20 mouse cellular contexts compared by ENCODE assay signal in genomic region chr4:58632696-58633095, GRCm38 (mm10).
DNase-seq lines count a peak whose midpoint lies in the region; ATAC-seq lines count a peak whose summit lies in the region.
"Had no signal": no experiment of that assay in that cellular context is flagged by ENCODE, and none has a peak within 500 bp of the region (broad histone marks: within the 10 kb centered on the region; RNA-seq: fewer than 3 reads in every experiment).

No protein-coding gene starts in this region.

- H3K4me2 ChIP-seq in midbrain, embryonic 11.5 days = no peak overlapping the region
- H3K4me2 ChIP-seq in midbrain, embryonic 14.5 days (ENCODE audit: low read length) = no peak overlapping the region
- H3K4me2 ChIP-seq: hindbrain, embryonic 12.5 days; hindbrain, embryonic 15.5 days had no signal

- H3K9ac ChIP-seq in midbrain, embryonic 11.5 days (ENCODE audit: low read length) = no peak overlapping the region
- no peak overlapping the region for H3K9ac ChIP-seq in midbrain, embryonic 14.5 days (replicated peaks; ENCODE audit: low read length)
- H3K9ac ChIP-seq: forebrain, postnatal 0 days; hindbrain, embryonic 12.5 days; hindbrain, embryonic 15.5 days had no signal

- peak; percentile 16 for DNase-seq in adrenal gland, adult 8-10 months
- no peak for DNase-seq in adrenal gland, postnatal 4 days (ENCODE audit: low spot score in 2 of 2)
- DNase-seq in midbrain, embryonic 11.5 days (ENCODE audit: low spot score, missing footprints) = peak; percentile 47
- no peak for DNase-seq in midbrain, embryonic 14.5 days
- peak; percentile 35 to 38 for DNase-seq in adrenal gland, postnatal 36 days
- DNase-seq in ovary, postnatal 10 days (ENCODE audit: low spot score) = no peak
- no peak for DNase-seq in thymus, postnatal 10 days (ENCODE audit: low spot score in 2 of 2)
- DNase-seq: cerebellum, adult 18-20 months; cerebellum, adult 9-10 months; cerebellum, postnatal 14 days; forebrain, postnatal 0 days; gastrocnemius, adult 2 months; gastrocnemius, postnatal 25 days; heart, adult 2 months; kidney, adult 2 months had no signal

- H3K4me1 ChIP-seq in midbrain, embryonic 11.5 days (ENCODE audit: control insufficient read depth, insufficient read depth, low read length) = no peaks in the 10 kb centered on the region
- H3K4me1 ChIP-seq in midbrain, embryonic 14.5 days (ENCODE audit: control insufficient read depth, insufficient read depth, low read length) = no peaks in the 10 kb centered on the region
- H3K4me1 ChIP-seq: heart, embryonic 10.5 days; hindbrain, embryonic 12.5 days; hindbrain, embryonic 15.5 days had no signal

- no peaks in the 10 kb centered on the region; the same call in 1 of the 2 replicates for H3K9me3 ChIP-seq in midbrain, embryonic 11.5 days (ENCODE audit: control insufficient read depth, low read length)
- no peaks in the 10 kb centered on the region for H3K9me3 ChIP-seq in midbrain, embryonic 14.5 days (ENCODE audit: control insufficient read depth, low read length)
- H3K9me3 ChIP-seq: heart, embryonic 10.5 days; hindbrain, embryonic 15.5 days had no signal

- no peaks in the 10 kb centered on the region for H3K27me3 ChIP-seq in midbrain, embryonic 11.5 days (ENCODE audit: control insufficient read depth, insufficient read depth, low read length)
- H3K27me3 ChIP-seq in midbrain, embryonic 14.5 days (ENCODE audit: control insufficient read depth, insufficient read depth, low read length) = no peaks in the 10 kb centered on the region
- H3K27me3 ChIP-seq: hindbrain, embryonic 12.5 days; hindbrain, embryonic 15.5 days had no signal

- H3K4me3 ChIP-seq in midbrain, embryonic 11.5 days (ENCODE audit: low read depth, low read length) = no peak overlapping the region
- H3K4me3 ChIP-seq in midbrain, embryonic 14.5 days (replicated peaks; ENCODE audit: low read depth, low read length) = no peak overlapping the region
- H3K4me3 ChIP-seq: gastrocnemius, adult 2 months; heart, adult 2 months; heart, embryonic 10.5 days; hindbrain, embryonic 12.5 days; hindbrain, embryonic 15.5 days had no signal

- H3K27ac ChIP-seq in midbrain, embryonic 11.5 days (ENCODE audit: low read depth, low read length) = no peak overlapping the region
- H3K27ac ChIP-seq in midbrain, embryonic 14.5 days (replicated peaks; ENCODE audit: low read depth, low read length) = no peak overlapping the region
- H3K27ac ChIP-seq: gastrocnemius, adult 2 months; heart, adult 2 months; heart, embryonic 10.5 days; hindbrain, embryonic 12.5 days; hindbrain, embryonic 15.5 days had no signal

- no peaks in the 10 kb centered on the region for H3K36me3 ChIP-seq in midbrain, embryonic 11.5 days (ENCODE audit: control insufficient read depth, insufficient read depth, low read length)
- H3K36me3 ChIP-seq in midbrain, embryonic 14.5 days (ENCODE audit: control insufficient read depth, insufficient read depth, low read length) = no peaks in the 10 kb centered on the region
- H3K36me3 ChIP-seq: heart, embryonic 10.5 days; hindbrain, embryonic 12.5 days; hindbrain, embryonic 15.5 days had no signal

- ATAC-seq in midbrain, embryonic 11.5 days (ENCODE audit: low FRiP score) = no peak
- no peak for ATAC-seq in midbrain, embryonic 14.5 days (ENCODE audit: low FRiP score, low TSS enrichment)
- ATAC-seq: forebrain, embryonic 14.5 days; forebrain, postnatal 0 days; intestine, postnatal 0 days had no signal

- 89% methylated on average over 1 of the region's 1 CpGs for WGBS in midbrain, embryonic 11.5 days
- 96% methylated on average over 1 of the region's 1 CpGs for WGBS in midbrain, embryonic 14.5 days

Comparison
In these comparisons a context has a peak if more than half of its experiments do, and no peak if none do; other contexts are left out.
1. DNase-seq: peak in adrenal gland, adult 8-10 months (single experiment), midbrain, embryonic 11.5 days (single experiment) and adrenal gland, postnatal 36 days (2 of 2); none in adrenal gland, postnatal 4 days (0 of 2), midbrain, embryonic 14.5 days (single experiment), ovary, postnatal 10 days (single experiment) and thymus, postnatal 10 days (0 of 2).